Mouse (Mus musculus) olfactory bulb, adult 2 months (tissue): ENCODE results near the gene Rapgef5.

ENCODE experiments used
- CTCF ChIP-seq: fragments of 200-500 bp; IDR thresholded peaks from 2 replicates; pipeline ENCODE4 v1.5.1; 2012; ENCODE audit warnings: low read depth, mild to moderate bottlenecking, low read length, moderate library complexity; ENCODE audit not compliant: insufficient read depth
- POLR2A ChIP-seq: fragments of 200-500 bp; IDR thresholded peaks from 2 replicates; pipeline ENCODE4 v1.6.1; 2012; ENCODE audit warnings: mild to moderate bottlenecking, low read depth, low read length, moderate library complexity; ENCODE audit not compliant: insufficient read depth

DNA sequence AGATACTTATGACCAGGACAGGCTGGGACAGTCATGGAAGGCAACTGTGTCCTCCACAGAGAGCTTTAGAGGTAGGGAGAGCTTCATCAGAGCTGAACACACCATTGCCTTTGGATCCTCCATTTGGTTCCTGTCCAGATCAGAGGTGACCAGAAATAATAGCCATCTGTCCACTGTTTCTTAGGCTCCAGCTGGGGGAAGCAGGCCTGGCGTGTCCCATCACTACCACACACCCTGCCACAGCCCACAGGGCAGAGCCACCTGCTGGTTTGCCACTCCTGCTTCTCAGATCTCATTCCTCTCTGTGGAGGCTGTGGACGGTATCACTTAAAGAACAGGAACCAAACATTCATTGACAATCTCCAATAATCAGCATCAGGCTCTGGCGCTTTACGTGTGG is 254.9 kb downstream of the Rapgef5 start:
- no peak for TF ChIP-seq POLR2A
- TF ChIP-seq CTCF = no peak
